Mouse (Mus musculus): ENCODE measurements around the gene Dennd4c.

Gene Dennd4c

DNA sequence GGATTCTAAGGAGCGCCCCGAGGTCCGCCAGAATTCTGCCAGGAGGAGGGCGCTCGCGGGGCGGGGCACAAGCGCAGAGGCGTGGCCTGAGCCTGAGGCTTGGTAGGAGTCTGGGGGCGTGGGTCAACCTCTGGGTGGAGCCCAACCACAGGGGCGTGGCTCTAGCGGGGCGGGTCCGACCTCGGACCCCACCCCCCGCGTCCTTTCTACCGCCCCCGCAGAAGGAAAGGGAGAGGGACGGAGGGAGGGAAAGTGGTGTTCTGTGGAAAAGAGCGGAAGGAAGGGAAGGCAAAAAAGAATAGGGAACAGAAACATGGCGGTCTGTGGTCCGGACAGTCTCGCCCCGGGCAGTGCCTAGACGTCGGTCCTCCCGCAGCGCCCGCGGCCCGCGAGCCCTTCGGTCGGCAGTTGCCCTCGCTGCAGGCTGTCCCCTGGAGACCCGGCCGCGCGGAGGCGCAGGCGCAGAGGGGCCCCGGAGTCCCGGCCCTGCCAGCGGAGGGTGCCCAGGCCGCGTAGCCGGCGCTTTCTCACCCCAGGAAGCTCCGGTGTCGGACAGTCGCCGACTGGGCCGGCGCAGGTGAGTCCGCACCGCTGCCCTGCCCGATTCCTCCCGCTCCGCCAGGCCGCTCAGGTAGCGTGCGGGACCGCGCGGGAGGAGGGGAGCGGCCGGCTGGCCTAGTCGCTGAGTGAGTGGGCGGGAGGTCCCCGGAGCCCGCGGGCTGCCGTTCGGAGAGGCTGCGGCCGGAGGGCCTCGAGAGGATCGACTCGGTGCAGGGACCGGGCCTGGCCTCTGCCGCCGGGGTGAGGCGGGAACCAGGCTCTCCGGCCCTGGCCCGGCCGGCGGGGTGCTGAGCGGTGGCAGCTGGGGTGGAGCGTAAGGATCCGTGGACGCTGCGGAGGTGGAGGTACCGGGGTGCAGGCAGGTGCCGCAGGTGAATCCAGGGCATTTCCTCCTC is at the start of gene Dennd4c:
Dennd4c (plus strand) TSS at position 220 of the 956 bp plus-strand sequence.
- DNase-seq (ENCODE audit: low read depth, low spot score): peak; percentile 89

DNA sequence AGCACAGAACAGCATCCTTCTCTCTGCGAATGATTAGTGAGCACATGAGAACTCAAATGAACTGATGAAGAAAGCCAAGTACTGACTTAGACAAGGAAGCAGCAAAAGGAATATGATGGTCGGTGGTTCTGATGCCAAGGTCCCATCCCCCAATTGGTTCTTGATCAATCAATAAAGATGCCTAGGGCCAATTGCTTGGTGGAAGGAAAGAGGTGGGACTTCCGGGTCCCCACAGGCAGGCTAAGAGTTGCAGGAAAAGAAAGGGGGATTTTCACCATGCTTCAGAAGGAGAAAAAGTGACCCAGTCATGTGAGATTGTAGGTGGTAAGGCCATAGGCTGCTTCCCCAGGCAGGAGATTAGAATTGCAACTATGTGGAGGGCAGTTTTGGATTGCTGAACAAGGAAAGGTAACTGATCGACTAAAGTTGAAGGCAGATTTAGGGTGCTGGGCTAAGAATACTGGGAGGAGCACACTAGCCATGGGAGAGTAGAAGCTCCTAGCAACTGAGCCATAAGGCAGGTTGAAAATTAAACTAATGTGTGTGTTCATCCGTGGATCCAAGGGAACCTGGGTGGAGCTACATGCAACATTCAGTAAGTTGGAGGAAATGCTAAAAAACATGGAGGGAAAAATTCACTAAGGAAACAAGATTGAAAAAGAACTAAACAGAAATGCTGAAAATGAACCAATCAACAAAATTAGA is 49.0 kb upstream of the Dennd4c start:
- DNase-seq (ENCODE audit: low read depth, low spot score): no peak

DNA sequence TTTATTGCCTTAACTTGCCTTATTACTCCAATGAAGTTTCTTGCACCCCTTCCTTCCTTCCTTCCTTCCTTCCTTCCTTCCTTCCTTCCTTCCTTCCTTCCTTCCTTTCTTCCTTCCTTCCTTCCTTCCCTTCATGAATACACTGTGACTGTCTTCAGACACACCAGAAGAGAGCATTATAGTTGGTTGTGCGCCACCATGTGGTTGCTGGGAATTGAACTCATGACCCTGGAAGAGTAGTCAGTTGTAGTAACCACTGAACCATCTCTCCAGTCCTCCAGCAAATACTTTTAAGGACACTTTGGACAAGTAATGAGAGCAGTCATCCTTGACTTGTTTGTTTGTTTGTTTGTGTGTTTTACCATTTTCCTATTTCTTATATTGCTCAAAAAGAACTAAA is 39.6 kb upstream of the Dennd4c start:
- no peak for DNase-seq (ENCODE audit: low read depth, low spot score)

DNA sequence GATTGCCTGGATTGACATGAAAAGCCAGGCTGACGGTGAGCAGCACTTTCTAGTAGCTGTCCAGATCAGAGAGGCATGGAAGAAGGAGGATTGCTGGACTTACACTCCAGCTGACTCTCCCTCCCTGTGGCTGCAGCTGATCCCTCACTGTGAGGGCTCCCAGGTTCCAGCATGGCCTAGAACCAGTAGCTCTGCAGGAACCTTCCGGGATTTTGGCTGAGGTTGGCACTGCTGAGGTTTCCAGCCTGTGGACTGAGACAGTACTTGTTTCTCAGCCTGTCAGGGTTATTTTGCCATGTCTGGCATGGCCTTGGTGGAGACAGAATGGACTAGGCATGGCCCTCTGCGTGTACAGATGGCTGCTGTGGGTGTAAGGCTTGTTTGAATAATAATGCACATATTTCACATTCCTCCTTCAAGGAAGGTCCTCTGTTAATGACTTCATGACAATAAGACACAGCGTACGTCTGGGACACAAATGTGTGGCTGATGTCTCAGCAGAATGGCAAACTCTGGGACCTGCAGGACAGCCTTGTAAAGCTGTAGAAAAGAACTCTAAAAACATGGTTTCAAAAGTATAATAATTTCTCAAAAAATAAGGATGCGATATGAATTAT is 38.2 kb upstream of the Dennd4c start:
- DNase-seq (ENCODE audit: low read depth, low spot score): no peak

DNA sequence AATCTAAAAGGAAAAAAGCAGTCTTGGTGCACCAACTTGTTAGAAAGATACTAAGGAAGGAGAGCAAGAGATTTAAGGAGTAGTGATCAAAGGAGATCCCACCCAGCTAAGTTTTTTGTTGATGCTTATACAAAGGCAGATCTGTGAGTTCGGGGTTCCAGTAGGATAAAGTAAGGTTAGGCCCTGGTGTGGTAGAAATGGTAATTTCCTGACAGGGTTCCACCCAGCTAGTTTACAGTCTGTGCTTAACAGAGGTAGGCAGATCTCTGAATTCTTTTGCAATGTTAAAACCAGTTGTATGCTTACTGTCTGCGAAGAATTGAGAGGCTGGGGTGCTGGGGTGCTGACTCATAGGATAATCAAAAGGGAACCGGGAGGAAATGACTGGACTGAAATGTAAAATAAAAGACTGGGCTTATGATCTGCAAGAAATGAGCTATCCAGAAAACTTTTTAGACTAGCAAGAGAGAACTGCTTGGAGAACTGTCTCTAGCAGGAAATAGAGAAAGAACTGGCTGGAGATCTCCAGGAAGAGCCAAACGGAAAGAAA is 37.6 kb upstream of the Dennd4c start:
- no peak for DNase-seq (ENCODE audit: low read depth, low spot score)

DNA sequence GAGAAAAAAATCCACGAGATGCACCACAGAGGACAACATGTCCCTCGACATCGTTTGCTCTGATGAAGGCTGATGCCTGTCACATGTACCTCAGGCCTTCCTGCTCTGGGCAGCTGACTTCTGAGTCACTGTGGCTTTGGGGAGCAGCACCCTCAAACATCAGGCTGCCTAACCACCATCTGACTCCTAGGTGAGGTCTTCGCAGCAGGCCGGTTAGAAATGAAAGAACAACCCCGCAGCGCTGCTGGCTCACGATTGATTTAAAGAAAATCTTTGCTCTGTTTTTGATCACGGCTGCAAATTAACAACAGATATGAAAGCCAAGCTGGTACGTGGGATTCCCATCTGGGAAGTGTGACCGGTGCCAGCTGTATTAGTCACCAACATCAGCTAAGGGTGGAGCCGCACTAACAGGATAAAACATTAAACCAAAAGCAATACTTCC is 35.6 kb upstream of the Dennd4c start:
- DNase-seq (ENCODE audit: low read depth, low spot score): no peak

DNA sequence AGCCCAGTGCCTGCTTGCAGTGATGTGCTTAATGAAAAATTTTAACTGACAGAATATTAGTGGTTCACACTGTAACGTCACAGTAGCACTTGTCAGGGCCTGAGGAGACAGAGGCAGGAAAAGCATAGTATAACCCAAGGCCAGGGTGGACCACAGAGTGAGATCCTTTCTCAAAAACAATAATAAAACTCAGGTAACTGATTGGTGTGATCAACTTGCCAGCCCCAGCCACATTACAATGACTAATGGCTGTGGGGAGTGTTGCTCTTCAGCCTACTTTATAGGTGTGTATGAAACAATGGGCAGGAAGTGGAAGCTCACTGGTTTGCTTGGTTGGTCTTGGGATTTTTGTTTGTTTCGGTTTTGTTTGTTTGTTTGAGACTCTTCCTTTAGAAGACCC is 34.8 kb upstream of the Dennd4c start:
- DNase-seq (ENCODE audit: low read depth, low spot score): no peak

DNA sequence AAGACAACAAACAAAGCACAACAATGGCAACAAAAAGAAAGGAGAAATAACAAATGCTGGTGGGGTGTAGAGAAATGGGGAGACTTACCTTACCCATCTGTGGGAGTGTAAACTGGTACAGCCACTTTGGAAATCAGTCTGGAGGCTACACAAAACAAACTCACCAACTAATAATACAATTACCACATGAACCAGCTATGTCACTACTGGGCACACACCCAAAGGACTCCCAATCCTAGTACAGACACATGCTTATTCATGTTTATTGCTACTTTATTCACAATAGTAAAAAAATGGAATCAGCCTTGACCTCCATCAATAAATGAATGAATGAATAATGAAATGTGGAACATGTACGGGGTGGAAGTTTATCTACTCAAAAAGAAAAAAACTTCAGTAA is 33.0 kb upstream of the Dennd4c start:
- DNase-seq (ENCODE audit: low read depth, low spot score): no peak

DNA sequence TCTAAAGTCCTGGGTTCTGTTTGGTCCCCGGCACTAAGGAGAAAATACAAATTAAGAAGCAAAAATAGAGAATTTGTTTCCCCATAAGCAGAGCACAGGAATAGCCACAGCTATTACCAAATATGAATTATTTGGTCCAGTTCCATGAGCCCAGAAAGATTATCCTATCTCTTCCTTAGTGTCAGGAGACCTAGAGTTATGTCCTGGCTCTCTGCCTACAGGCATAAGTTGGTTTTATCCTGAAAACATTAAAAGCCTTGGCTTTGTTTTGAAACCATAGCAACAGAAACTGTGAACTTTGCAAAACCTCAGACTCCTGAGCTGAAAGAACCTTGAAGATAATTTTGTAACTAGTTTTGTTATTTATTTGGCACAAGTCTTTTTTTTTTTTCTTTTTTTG is 31.2 kb upstream of the Dennd4c start:
- DNase-seq (ENCODE audit: low read depth, low spot score): no peak

DNA sequence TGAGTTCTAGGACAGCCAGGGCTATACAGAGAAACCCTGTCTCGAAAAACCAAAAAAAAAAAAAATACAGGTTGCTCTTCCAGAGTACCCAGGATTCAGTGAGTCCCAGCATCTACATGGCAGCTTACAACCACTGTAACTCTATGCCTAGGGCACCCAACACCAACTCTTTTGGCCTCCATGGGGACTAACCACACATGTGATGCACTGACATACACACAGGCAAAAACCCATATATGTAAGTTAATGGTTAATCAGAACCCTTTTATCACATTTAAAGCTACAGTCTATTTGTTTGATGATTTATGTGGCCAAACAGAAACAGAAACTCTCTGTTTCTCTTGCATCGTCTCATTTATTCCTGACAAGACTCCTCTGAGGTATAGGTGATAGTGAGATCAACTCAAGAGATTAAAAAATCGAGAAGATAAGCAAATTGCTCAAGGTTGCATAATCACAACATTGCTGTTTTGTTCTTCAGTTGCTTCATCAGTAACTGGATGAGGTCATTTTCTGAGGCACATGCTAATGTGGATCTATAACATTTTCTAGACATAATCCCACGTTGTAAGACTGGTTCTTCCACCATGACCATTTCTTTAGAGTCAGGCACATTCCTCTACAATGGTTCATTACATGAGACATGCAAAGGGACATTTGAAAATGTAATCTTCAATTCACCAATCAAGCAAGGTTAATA is 29.3 kb upstream of the Dennd4c start:
- no peak for DNase-seq (ENCODE audit: low read depth, low spot score)

DNA sequence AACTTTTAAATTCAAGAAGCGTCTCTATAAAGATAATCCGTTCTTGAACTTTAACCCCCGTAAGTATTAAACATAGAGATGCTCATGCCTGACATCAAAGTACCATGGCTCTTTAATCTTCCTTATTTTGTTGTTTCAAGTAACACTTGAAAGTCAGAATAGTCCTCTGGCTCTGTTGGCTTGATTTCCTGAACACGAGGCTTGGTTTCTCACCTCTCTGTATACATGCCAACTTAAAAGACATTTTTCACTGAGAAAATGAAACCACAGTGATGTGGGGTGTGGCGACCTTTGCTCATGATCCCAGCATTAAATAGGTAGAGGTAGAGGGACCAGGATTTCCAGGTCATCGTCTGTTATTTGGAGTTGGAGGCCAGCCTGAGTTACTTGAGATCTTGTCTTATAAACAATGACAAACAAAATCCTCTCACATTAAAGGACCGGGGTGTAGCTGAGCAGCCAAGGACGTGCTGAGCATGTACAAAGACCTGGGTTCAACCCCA is 26.4 kb upstream of the Dennd4c start:
- DNase-seq (ENCODE audit: low read depth, low spot score): no peak

DNA sequence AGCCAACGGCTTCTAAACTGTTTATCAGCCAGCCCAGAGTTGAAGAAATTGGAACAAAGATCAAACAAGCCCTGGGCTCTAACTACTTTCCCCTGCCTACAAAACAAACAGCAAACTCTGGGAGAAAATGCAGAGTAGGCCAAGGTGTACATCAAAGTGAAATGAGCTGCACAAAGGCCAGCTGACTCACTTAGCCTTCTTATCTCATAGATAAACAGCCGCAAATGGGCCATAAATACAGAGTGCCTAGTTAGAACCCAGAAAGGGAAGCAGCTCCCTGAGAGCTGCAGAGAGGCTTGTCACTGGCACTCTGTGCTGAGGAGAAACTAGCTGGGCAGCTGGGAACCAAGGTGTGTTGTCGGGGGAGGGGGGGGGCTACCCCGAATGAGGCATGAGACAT is 23.2 kb upstream of the Dennd4c start:
- no peak for DNase-seq (ENCODE audit: low read depth, low spot score)

DNA sequence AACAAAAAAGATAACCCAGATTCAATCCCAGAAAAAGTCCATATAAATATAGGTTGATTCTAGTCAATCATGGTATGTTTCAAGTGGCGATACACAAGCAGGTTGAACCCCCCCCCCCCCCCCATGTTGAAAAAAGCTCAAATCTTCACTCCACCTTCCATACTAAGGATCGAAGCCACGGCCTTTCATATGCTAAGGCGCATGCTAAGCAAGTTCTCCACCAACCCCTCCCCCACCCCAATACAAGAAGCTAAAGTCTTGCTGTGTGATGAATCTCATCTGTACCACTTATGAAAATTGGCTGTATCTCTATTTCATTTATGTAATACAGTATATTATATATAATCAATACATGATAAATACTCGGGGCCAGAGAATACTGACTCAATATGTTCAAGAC is 22.2 kb upstream of the Dennd4c start:
- no peak for DNase-seq (ENCODE audit: low read depth, low spot score)

DNA sequence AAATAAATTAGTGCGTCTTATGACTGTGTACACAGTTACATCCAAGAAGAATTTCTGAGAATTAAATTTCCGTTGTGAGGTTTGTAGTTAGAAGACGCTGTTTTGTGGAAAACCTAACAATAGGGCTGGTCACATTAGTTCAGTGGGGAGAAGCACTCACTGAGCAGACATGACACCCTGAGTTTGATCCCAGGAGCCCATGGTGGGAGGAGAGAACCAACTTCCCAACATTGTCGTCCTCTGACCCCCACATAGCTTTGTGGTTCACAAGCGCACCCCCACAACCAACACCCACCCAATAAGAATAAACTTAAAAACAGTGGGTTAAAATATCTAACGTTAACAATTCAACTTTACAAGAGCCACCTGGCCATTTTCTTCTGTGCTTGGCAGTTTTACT is 18.5 kb upstream of the Dennd4c start:
- no peak for DNase-seq (ENCODE audit: low read depth, low spot score)

DNA sequence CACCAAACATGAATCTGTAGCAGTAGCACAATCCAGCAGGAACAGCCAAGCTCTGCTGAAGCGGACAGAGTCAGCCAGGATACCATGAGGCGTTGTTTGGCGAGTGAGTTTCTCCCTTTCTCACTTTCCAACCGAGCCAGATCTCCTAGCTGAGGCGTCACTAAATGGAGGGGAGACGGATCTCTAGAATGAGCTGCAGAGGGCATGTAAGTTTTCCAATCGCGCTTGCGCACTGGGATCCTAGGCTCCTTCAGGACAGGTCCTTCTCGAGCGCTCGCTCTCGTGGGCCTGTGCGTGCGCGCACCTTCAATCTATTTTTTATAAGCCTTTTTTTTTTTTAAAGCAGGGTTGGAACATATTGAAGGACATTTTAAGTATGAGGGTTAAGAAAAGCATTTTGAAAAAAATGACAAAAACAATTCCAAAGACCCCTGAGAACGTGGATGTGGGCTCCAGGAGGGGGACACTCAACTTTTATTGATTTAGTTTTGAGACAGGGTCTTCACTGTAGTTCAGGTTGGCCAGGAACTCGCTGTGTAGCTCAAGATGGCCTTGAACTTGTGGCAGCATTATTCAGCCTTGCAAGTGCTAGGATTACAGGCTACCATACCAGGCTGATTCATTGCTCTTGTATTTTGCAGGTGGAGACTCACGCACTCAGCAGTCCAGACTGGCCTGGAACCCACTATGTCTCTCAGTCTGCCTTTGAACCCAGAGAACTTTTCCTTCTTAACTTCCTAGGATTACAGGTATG is 14.1 kb upstream of the Dennd4c start:
- peak; percentile 34 for DNase-seq (ENCODE audit: low read depth, low spot score)

DNA sequence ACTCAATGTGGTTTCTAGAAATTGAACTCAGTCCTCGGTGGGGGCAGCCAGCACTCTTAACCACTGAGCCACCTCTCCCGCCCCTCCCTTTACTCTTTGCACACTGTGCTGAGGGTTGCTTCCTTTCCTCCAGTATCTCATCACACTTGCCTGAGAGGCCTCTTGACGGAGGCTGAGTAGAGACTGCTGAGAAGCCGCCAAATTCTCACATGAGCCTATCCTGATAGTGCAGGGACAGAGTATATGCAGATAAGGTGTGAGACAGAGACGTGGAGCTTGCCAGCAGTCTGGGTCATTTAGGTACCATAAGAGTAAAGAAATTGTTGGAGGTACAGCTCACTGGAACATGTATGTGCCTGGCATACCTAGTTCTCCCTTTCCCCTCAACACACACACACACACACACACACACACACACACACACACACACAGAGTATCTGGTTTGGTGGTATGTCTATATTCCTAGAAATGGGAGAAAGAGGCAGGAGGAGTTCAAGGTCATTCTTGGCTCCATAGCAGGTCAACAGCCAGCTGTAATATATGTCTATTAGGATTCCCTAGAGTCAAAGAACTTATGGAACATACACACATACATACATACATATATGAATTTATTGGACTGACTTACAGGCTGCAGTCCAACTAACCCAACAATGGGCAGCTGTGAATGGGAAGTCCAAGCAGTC is 8.9 kb upstream of the Dennd4c start:
- DNase-seq (ENCODE audit: low read depth, low spot score): no peak

DNA sequence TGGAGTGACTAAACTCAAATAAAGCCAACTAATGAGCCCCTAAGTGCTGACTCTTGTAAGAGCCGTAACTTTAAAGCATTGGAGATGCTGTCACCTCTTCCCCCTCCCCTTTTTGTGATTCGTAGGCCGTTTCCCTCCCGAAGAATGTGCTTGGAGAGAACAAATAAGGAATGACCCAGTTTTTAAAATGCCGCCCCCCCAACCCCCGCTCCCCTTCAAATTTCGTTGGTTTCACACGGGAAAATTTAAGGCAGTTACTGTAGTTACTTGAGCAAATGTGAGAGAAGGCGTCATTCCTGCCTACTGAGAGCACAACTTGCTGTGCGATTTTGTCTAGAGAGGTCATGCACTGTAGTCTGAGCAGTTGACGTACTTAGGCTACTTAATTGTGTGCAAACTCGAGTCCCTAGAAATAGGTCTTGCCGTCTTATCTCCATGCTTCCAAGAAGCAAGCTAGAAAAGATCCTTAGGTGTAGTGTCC is 1.0 kb downstream of the Dennd4c start:
- no peak for DNase-seq (ENCODE audit: low read depth, low spot score)

DNA sequence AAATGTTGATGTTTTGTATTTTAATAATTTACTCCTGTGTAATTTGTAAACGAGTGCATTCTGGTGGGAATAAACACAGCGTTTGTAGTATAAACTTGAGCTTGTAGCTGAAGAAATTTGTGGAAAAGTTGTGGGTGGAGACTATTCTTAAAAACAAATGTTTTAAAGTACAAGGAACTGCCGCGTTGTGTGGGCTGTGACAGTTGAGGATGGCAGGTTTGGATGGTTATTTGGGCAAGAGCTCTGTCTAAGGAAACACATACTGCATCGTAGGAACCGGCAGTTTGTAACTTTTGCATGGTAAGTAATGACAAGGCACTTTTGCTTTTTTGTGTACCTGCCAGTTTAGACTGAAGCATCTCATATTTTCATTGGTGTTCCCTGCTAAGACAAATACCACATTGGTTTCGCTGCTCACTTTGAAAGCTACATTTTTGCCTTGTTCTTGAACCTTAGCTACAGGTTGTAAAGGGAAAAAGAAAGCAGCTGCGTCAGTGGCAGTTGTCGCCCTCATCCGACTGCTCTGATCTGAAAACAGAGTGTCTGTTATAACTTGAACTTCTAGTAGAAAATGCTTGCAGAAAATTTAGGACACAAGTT is 2.1 kb downstream of the Dennd4c start:
- no peak for DNase-seq (ENCODE audit: low read depth, low spot score)

DNA sequence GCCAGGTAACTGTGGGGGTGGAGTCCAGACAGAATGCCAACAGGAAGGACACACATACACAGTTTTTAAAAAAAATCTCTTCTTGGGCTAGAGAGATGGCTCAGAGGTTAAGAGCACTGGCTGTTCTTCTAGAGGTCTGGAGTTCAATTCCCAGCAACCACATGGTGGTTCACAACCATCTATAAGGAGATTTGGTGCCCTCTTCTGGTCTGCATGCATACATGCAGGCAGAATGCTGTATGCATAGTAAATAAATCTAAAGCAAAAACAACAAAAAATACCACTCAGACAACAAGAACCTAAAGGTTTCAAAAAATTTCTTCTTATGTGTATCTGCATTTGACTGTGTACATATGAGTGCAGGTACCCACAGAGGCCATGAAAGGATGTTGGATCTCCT is 16.0 kb downstream of the Dennd4c start:
- DNase-seq (ENCODE audit: low read depth, low spot score): no peak

Measured in WW6 (cell line).